Mouse (Mus musculus) heart, postnatal 10 days (tissue): Measurements from ENCODE around the gene Ugdh. TPM values are rescaled to one million over a fixed set of nuclear protein-coding genes. Genes with fewer than 3 reads are reported as not detected.
"Not testable (repeated sequence)": the region's sequence is repeated elsewhere in the genome, so short reads cannot be mapped to it uniquely, and the experiment has no call there.

Source experiments
- DNase-seq, 2 experiments: peaks; one replicate each; pipeline ENCODE4 v3.0.0; 2021
- intact Hi-C: fragments of 180-260 bp; cut with DNase I; formaldehyde crosslinking; loops from one replicate; pipeline ENCODE4 v1.15.1; 2025
- total RNA-seq, 2 experiments: library from RNA; stranded (reverse); gene quantifications; 2 replicates each; pipeline ENCODE4 v1.2.3; 2021

Ugdh gene
- 10 to 100 TPM; 31.5 to 32.1 TPM for total RNA-seq

- peak; percentile 97 to 99 for DNase-seq
- intact Hi-C loops = loop anchor here (1.0 kb wide), 1 partner anchor 56 kb away; the partner anchor contains the start of gene Gm43552
Measured at GRCm38 (mm10) chr5:65435806-65436561, at the start of gene Ugdh. Gene Ugdh (minus strand): TSS chr5:65435949.

DNA sequence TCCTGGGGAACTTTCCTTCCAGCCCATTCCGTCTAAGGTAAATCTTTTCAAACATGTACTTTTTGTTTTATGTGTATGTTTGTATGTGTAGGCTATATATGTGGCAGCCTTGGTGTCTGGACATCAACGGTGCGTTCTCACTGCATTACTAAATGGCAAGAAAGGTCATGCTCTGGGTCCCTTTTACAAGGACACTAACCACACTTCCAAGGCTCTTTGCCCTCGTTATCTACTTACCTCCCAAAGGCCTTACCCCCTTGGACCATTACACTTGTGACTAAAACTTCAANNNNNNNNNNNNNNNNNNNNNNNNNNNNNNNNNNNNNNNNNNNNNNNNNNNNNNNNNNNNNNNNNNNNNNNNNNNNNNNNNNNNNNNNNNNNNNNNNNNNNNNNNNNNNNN, 47.2 kb upstream of the Ugdh start:
- DNase-seq = no peak
- intact Hi-C loops = no loop called here

DNA sequence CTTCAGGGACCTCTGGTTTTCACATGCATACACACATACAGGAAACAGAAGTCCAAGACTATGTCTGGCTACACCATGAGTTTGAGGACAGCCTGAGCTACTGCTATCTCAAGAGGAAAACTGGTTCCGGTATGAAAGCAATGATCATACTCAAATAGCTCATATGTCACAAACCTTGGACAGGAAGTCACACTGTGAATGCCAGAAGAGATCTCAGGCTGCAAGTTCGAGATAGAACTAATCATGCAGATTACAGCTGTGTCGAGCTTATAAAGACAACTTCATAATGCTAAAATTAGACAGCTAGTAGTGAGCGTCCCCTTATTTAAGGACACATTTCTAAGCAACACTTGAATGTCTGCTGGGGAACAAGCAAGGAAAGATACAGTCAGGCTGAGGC, 44.8 kb upstream of the Ugdh start:
- intact Hi-C loops = no loop called here
- peak in 1 of 2 experiments; percentile 45 for DNase-seq

DNA sequence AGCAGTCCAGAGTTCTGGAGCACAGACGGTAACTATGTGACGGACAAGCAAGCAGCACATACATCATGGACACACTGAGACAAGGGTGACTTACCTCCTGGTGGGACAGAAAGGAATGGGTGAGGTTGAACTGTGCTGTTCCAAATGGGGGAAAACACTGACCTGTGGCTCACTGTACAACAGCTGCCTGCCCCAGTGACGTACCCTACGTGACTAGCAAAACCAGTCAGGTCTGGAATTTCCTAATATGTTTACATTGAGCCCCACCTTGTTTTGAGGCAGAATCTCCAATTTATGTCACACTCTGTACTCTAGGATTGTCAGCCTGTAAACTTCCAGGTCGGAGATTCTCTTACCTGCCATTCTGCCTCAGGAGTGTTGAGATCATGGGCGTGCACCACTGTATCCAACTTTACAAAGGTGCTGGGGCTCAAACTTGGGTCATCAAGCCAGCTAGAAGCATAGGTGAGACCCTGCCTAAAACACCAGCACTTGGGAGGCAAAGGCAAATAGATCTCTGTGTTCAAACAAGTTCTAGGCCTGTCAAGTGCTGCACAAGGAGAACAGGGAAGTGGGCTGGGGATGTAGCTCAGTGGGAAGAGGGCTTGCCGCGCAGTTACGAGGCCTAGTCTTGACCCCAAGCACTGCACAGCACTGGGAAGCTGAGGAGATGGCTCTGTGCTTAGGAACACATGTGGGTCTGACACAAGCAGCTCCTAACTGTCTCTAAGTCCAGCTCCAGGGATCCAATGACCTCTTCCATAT, 44.1 kb upstream of the Ugdh start:
- no peak for DNase-seq
- intact Hi-C loops = no loop called here

GRCm38 (mm10) chr5:65478224-65478623, 42.5 kb upstream of the Ugdh start:
- intact Hi-C loops = no loop called here
- DNase-seq = peak in 1 of 2 experiments; percentile 55

GRCm38 (mm10) chr5:65476739-65477138, 41.0 kb upstream of the Ugdh start:
- DNase-seq, intact Hi-C loops: not testable (repeated sequence)

DNA sequence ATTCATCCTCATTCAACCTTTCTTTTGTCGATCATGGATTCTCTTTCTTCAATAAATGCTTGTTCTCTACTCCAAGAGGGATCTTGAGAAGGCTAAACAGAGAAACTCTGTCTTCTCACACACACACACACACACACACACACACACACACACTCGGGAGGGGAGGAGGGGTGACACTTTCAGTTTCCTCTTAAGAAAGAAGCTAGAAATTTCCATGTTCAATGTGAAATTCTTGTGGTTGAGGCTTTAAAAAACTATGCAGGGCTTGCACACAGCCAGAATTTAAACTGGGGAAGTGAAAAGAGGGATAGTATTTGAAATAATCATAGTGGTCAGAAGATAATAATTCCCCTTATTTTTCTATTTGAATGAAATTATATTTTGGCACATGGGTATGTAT, 40.1 kb upstream of the Ugdh start:
- intact Hi-C loops = no loop called here
- no peak for DNase-seq

GRCm38 (mm10) chr5:65469766-65470165, 34.0 kb upstream of the Ugdh start:
- DNase-seq = no peak
- intact Hi-C loops = no loop called here

DNA sequence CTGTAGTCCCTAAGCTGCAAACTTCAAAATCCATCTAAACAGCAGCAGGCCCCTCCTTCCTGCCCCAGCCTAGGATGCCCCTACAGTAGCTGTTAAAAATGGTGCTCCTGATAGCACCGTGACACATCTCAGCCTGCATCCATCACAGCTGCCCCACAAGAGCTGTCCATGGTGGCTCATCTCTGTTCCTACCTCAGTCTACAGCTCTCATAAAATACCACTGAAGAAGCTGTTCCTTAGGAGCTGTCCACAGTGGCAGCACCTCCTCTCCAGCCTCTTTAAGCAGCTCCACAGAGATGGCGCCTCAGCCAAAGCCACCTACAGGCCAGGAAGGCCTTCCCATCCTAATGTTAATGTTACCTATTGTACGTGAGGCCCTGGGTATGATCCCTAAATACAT, 31.2 kb upstream of the Ugdh start:
- intact Hi-C loops = no loop called here
- DNase-seq = no peak

- no peak for DNase-seq
Measured at GRCm38 (mm10) chr5:65460361-65460760, 24.6 kb upstream of the Ugdh start.

GRCm38 (mm10) chr5:65459454-65459853, 23.7 kb upstream of the Ugdh start:
- intact Hi-C loops = no loop called here
- peak in 1 of 2 experiments; percentile 25 for DNase-seq

More at GRCm38 (mm10) chr5:65460361-65460760, 24.6 kb upstream of the Ugdh start:
- intact Hi-C loops = no loop called here

DNA sequence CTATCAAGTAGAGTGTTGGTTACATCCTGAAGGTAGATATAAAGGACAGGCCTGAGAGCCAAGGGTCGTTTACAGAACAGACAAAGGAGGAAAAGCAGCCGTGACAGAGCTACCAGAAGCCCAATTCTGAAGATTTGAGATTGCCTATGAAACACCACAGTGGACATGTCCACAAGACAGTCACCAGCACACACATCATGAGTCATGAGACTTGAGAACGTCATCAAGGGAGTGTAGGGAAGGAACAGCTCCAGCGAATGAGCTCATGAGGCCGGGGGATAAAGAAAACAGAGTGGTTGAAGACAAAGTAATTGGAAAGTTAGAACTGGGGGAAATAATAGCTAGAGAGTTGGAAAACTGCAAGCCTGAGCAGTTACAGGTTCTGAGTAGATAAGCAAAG, 22.1 kb upstream of the Ugdh start:
- intact Hi-C loops = no loop called here
- peak; percentile 63 for DNase-seq

DNA sequence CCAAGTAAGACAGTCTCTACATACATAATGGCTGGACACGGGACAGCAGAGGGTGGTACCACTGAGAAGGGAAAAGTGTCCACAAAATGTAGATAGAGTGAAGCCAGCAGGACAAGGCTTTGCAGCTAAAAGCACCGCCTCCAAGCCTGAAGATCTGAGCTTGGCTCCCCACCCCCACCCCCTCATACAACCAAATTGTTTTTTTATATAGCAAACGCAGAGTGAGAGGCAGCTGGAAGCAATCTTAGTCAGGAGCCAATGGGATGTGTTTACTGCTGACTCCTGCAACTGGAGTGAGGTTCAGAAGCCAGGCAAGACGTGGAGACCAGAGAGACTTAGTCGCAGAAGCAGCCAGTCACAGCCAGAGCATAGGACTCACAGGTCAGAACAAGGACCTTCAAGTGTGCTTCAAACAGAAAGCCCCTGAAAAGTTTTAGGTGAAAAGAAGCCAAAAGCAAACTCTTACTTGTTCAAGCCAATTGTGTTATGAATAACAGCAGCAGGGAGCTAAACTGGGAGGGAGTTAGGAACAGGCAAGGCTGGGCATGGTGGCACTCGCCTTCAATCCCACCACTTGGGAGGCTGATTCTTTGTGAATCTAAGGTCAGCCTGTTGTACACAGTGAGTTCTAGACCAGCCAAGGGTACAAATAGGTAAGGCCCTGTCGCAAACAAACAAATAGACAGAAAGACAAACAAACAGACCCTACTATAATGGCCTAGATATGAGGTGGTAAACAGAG, 21.5 kb upstream of the Ugdh start:
- intact Hi-C loops = no loop called here
- peak; percentile 66 to 67 for DNase-seq

DNA sequence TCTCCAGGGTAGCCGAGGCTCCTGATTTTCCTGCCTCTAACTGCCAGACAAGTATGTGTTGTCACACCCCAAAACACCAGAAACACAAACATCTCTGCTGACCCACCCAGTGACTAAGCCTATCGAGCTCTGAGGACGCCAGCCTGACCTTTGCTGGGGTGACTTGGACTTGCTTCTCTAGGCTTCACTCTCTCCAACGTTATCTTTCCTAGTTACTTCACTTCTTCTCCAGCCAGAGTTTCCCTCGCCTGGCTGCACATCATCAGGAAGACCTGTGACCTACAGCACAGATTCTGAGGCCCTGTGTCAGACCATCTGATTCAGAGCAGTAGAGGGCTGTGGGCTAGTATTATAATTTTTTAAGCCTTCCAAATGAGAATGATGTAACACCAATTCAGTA, 19.0 kb upstream of the Ugdh start:
- DNase-seq = peak; percentile 53 to 67
- intact Hi-C loops = no loop called here

- DNase-seq = no peak
- intact Hi-C loops = no loop called here
Measured at GRCm38 (mm10) chr5:65448941-65449340, 13.2 kb upstream of the Ugdh start.

DNA sequence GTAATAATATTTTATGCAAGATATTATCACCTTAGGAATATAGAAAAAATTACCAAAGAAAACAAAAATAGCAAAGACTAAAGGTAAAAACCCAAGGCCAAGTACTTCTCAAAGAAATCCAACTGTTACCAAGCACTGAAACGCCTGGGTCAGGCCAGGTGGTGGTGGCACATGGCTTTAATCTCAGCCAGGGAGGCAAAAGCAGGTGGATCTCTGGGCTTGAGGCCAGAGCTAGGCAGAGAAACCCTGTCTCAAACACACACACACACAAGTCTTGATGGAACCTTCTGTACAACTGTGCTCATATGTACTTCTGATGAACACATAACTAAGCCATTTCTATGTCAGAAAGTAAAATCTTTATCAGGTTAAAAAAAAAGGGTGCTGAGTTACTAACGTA, 12.1 kb upstream of the Ugdh start:
- DNase-seq = no peak
- intact Hi-C loops = no loop called here

GRCm38 (mm10) chr5:65446756-65447155, 11.0 kb upstream of the Ugdh start:
- intact Hi-C loops = no loop called here
- DNase-seq = no peak

DNA sequence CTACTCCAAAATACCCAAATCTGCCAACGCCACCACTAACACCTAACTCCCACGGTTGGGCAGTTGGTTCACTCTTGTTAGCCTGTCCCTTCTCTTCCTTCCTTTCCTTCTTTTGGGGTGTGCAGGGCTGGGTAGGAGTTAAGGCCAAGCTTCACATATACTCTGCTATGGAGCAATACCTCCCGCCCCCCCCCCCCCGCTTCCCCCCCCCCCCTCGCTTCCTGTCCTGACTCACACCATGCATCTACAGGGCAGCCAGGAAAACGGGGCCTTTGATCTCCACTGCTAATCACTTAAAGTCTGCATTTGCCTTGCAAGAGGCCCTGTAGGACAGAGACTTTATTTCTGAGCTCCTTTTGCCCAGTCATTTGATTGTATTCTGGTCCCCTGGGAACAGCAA, 9.2 kb upstream of the Ugdh start:
- no peak for DNase-seq
- intact Hi-C loops = no loop called here

- intact Hi-C loops = no loop called here
- no peak for DNase-seq
Measured at GRCm38 (mm10) chr5:65438041-65438440, 2.3 kb upstream of the Ugdh start.

DNA sequence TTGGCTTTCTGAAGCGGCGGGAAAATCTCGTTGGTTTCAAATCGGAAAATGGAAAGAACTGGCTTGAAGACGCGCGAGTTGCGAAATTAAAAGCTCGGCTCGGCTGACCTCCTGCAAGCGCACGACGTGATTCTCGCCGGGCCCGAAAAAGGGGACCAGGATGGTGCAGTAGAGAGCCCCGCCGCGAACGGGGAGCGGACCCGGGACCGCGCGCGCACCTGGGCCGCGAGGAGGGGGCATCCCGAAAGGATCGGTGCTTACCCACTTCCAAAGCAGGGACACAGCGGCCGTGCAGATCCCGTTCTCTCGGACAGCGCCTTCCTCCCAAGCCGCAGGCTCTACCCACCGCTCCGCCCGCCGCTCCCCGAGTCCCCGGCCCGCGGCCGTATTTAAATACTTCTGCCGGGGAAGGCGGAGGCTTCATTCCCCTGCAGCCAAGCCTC, 365 bp downstream of the Ugdh start:
- DNase-seq = no peak
- intact Hi-C loops = no loop called here
